Mouse (Mus musculus): Measurements from ENCODE around the gene Mutyh.
A peak's percentile ranks its signal among the peaks of the same experiment; 100 is the strongest.

Gene Mutyh

DNA sequence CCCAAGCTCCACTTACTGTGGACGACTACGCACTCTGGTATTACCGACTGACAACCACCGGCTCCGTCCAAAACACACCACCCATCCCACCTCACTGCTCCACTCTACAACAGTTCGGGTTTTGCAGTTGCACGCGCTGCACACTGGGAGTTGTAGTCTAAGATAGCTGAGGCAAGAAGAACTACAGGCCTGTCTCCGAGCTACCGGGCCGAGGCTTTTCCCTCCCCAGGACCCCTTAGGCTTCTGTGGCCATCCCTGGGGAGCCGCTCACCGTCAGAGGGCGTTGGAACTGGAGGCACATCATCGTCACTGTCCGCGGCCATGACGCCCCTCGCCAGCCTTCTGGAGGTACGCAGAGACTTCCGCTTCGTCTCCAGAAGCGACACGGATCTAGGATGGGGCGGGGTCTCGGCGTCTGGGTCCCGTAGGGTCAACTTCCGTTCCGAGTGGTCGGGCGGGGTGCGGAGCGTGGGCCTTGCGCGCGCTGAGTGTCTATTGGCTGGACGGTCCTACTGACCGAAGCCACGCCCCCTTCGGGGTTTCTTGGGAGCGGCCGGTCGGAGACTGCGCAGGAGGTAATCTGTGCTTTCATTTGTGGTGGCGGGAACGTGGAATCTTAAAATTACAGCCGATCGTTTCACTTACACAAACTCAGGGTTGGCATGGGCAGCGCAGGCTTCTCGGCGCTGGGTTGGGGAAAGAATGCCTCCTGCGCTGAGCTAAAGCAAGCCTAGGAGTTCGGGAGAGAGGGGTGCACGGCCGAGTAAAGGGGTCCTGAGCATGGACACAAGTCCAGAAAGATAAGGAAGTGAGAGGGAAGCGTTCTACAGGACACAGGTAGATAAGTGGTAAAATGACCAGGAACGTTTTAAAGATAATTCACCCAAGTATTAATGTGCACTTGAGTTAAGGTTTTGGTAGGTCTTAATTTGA lies at the start of gene Mutyh, which contains the start of gene Toe1:
Gene Mutyh (plus strand): TSS at position 527 of the 933 bp plus-strand sequence.
Gene Toe1 (minus strand): TSS at position 444 of the 933 bp plus-strand sequence.
- DNase-seq (ENCODE audit: low spot score), result peak; percentile 97

DNA sequence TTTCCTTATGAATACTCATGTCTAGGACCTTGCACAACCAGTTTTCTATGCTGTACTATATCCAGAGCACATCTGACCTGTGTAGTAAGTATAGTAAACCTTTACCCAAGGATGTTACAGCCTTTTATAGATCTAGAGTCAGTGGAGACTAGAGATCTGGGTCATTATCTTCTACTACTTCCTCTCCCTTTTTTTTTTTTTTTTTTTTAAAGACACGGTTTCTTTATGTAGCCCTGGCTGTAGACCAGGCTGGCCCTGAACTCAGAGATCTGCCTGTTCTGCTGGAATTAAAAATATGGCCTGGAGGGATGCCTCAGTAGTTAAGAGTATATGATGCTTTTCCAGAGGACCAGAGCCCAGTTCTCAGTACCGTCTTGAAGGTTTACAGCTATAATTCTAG lies 45.6 kb upstream of the Mutyh start:
- DNase-seq (ENCODE audit: low spot score), result no peak

DNA sequence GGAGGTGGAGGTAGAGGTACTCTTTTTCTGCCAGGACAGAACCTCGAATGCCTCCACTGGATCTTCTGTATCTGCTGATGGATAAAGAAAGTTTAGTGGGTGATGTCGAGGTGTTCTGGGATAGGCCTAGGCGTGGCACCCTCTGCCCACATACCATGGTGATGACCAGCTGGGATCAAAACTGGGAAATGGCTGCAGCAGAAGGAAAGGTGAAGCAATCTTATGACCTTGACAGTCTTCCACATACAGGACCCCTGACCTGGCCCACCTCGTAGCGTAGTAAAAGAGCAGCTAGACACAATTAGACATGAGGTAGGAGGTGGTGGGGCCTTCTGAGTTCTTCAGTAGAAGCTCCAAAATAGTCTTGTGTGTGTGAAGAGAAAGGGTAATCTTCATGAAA lies 43.5 kb upstream of the Mutyh start:
- no peak for DNase-seq (ENCODE audit: low spot score)

DNA sequence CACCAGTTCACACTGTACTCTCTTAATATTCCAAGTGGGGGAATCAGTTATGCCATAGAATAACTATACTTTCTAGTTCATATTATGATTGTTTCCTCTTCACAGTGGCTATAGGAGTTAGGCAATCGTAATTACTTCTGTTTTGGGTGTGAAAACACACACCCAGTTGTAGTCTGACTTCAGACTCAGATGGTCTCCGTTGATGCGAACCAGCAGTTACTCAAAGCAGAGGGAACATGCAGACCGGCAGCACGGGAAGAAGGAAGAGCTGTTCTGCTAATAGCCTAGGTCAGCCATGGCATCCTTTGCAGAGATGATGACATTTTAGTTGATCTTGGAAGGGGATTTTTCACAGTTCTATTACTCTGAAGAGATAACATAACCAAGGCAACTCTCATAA lies 39.0 kb upstream of the Mutyh start:
- no peak for DNase-seq (ENCODE audit: low spot score)

DNA sequence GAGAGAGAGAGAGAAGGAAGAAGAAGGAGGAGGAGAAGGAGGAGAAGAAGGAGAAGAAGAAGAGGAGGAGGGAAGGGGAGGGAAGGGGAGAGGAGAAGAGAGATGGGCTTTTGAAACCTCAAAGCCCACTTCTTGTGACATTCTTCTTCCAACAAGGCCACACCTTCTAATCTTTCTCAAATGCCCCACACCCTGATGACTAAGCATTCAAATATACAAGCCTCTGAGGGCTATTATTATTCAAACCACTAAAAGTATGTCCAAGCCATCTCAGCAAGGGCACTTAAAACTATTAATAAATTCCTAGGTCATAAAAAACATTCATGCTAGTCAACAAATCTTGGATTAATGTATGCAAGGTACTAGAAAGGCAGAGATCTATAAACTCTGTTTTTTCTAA lies 38.5 kb upstream of the Mutyh start:
- DNase-seq (ENCODE audit: low spot score), result no peak

DNA sequence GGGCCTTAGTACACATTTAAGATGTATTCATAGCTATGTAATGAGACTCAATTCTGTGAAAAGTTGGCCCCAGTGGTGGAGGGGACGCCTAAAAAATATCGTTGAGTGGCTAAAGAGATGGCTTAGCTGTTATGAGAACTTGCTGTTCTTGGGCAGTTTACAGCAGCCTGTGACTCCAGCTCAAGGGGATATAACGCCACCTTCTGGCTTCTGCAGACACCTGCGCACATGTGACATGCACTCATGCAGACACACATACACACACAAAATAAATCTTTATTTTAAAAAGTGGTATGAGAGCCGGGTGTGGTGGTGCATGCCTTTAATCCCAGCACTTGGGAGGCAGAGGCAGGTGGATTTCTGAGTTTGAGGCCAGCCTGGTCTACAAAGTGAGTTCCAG lies 31.1 kb upstream of the Mutyh start:
- DNase-seq (ENCODE audit: low spot score), result no peak

DNA sequence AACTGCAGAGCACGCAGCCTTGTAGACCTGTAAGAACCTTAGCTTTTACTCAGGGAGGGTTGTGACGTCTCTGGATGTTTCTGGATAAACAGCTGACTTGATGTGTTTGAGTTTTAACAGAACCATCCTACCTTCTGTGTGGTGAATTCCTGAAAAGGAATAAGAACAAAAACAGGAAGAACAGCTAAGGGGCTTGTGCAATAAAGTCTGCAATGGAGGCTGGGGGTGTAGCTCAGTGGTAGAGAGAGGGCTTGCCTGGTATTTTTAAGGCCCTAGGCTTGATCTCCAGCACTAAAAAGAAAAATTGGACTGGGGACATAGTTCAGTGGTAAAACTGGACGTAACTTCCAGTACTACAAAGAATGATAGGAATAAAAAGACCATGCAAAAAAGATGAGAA lies 30.4 kb upstream of the Mutyh start:
- DNase-seq (ENCODE audit: low spot score), result no peak

DNA sequence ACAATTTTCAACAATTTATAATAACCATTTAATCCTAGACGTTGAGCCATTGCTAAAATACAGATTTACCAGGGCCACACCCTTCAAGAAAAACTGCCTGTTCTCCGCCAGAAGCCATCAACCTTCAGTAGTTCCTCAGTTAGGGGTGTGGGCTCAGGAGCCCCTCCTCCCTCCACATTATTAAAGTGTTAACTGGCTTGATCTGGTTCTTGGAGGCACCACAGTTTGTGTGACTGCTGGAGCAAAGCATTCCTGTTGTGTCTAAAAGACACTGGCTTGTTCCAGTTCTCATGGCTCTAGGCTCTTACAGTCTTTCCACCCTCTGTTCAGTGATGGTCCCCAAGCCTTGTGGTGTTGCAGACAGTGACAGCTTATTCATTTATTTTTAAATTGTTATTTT lies 27.0 kb upstream of the Mutyh start:
- DNase-seq (ENCODE audit: low spot score), result no peak

DNA sequence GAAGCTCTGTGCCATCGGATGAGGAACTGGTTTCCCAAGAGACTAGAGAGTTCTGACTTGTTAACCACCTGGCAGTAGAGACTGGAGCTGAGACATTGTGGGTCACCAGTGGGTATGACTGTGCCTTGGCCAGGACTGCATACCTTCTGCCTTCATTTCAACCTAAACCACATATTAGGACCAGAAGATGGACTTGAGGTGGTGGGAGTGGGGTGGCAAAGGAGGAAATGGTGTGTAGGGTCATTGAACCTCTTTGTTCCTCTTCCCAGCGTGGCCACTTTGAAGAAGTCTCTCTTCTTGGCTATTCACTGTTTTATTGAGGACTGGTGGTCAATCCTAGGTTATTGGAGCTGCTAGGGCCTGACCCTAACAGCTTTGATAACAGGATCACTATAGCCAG lies 26.2 kb upstream of the Mutyh start:
- no peak for DNase-seq (ENCODE audit: low spot score)

DNA sequence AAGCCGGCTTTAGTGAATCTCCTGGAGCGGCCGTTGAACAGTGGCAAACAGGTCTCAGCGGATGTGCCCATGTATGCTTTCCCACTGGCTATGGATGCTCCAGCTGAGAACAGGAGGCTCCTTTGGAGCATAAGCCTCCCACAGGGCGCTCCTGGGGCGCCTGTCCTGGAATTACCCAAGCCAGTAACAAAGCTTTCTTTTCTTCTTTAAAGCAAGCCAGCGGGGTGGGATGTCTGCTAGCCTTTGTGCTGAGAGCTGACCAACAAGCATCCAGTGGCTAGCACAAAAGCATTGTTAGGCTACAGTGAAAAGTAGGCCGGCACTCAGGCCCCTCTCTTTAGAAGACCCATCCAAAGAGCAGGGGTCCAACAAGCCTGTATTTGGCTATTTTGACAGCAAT lies 25.4 kb upstream of the Mutyh start:
- no peak for DNase-seq (ENCODE audit: low spot score)

DNA sequence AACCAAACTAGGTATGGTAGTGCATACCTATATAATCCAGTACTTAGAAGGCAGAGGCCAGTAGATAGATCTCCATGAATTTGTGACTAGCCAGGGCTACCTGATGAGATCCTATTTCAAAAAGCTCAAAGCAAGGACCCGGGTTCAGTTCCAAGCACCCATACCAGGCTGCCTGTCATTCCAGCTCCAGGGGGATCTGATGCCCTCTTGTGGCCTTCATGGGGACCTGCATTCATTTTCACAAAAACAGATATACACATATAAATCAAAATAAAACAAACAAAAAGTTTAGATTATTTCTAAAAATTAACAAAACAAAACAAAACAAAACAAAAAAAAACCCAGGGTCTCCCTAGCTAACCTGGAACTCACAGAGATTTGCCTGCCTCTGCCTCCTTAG lies 20.9 kb upstream of the Mutyh start:
- DNase-seq (ENCODE audit: low spot score), result no peak

DNA sequence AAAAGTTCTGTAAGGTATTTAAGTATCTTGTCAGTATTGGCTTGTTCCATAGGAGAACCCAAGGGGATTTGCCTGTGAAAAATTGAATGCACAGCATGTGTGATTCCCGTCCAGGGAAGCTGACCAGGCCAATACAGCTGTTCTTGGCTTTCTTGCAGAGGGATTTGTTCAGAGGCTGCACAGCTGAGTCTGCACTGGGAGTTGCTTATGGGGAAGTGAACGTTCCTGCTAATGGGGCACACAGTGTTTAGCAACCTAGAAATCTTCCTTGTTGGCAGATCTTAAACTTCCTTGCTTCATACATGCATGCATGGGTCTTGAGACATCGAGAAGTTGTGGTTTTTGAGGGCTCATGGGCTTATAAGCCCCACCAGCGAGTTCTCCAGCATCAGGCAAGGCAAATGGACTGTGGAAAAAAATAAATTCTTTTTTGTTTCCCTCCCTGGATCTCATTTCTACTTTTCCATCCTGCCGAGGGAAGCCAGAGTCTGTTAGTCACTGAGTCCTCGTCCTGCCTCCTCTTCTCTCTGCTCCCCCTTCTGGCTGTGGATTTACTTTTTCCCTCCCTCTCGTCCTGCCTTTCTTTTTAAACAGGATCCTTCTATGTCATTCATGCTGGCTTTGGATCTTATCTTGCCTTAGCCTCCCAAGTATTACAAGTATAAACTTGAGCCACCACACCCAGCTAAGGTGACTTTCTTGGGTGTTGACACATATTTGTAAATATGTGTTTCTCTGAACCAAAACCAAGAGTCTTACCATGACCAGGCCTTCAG lies 19.4 kb upstream of the Mutyh start:
- no peak for DNase-seq (ENCODE audit: low spot score)

DNA sequence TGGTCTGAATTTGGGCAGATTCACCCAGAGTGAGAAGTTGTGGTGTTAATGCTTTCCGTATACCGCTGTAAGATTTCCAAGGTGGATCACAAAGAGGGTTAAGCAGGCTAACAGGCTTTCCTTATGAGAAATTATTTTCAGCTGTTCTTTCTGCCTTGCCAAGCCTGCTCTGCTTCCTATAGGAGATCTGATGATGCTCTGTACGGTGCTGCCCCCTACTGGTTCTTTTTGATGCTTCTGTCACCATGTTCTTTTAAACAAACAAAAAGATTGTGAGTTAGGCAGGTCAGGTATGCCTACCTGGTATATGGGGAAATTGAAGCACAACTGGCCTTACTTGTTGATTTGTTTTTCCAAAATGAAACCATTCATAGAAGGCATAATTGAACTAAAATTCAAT lies 18.6 kb upstream of the Mutyh start:
- peak; percentile 67 for DNase-seq (ENCODE audit: low spot score)

DNA sequence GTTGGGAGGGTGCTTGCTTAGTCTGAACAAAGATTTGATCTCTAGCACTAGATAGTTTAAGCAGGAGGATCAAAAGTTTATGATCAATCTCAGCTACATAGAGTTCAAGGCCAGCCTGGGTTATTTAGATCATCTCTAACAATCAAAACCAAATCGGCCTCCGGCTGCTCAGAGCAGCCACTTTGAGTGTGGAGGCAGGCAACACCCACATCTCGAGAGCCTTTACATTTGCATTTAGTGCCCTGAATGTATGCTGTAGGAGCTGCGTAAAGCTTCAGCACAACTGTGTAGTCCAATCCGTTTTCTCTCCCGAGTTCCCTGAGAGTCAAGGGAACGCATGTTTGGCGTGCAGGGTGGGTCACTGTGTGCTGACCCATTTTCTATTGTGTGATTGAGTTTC lies 15.1 kb upstream of the Mutyh start:
- DNase-seq (ENCODE audit: low spot score), result no peak

DNA sequence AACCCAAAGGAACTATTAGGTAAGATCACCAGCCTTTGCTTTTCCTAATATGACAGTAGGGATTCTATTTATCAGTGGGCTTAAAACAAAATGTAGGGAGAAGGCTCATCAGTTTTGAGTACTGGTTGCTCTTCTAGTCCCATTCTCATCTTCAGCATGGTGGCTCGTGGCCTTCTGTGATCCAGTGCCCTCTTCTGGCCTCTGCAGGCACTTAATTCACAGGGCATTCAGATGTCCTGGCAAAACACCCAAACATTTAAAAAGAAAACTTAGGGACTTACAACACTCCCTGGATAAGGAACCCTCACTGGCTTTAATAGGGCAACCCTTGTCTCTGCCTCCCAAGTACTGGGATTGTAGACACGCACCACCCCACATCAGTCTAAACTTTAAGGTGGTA lies 13.2 kb upstream of the Mutyh start:
- DNase-seq (ENCODE audit: low spot score), result no peak

DNA sequence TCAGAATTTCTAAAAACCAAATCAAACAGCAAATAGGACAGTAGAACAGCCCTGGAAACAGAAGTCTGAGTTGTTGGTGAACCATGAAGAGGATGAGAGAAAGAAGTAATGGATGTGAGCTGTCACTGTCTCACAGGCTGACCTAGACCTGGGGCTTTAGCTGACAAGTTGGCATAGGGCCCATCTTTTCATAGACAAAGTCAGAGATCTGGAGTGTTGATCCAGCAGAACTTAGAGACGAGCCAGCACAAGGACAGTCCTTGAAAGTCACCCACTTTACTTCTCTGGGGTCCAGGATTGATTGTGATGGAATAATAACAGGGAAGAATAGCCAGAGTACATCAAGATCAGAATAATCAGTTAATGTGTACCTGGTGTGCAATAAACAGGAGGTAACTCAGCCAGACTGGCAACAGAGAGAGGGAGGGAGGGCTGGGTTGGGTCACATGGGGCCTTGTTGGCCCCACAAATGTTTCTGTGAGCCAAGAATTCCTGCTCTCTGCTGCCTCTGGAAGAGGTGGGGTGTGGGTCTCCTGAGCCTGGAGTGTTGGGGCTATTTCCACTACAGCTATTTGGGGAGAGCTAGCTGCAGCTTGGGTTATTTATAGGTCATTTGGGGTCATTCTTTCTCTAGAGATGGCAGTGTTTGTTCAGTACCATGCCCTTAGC lies 10.9 kb upstream of the Mutyh start:
- DNase-seq (ENCODE audit: low spot score), result no peak

DNA sequence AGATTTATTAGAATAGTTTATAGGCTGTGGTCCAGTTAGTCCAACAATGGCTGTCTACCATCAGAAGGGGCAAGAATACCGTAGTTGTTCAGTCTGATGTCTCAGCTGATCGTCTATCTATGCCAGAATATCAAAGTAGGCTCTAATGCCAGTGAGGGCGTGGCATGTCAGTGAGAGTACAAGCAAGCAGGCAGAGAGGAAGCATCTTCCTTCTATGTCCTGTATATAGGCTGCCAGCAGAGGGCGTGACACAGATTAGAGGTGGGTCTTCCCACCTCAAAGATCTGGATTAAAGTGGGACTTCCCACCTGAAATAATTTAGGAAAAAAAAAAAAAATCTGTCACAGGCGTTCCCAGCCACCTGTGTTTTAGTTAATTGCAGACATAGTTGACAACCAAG lies 7.6 kb upstream of the Mutyh start:
- DNase-seq (ENCODE audit: low spot score), result no peak

DNA sequence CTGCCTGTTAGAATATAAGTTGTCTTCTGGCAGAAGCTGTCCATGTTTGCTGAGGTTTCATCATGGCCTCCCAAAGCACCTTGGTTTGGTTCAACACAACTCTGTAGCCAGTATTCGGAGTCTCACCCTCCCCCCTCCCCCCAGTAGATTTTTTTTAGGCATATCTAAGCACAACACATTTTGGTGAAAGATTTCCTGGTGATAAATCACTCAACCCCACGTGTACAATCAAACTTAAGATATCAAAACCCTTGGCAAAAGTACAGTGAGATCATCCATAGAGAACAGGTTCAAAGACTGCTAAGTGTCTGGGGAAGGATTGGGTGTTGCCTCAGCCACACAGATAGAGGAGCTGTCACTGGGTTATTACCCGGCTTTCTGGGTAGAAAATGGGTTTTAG lies 3.5 kb downstream of the Mutyh start:
- DNase-seq (ENCODE audit: low spot score), result no peak

DNA sequence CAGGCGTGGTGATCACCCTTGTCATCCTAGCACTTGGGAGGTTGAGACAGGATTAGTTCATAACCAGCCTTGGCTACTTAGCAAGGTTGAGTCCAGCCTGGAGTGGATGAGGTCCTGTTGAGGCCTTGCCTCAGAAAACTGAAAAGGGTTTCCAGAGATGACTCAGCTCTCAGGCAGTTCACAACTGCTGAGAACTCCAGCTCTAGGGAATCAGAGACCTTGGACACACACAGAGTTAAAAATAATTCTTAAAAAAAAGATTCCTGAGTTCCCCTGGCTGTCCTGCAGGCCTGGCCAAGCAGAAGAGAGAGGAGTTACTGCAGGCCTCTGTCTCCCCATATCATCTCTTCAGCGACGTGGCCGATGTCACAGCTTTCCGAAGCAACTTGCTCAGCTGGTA lies 7.8 kb downstream of the Mutyh start:
- no peak for DNase-seq (ENCODE audit: low spot score)

DNA sequence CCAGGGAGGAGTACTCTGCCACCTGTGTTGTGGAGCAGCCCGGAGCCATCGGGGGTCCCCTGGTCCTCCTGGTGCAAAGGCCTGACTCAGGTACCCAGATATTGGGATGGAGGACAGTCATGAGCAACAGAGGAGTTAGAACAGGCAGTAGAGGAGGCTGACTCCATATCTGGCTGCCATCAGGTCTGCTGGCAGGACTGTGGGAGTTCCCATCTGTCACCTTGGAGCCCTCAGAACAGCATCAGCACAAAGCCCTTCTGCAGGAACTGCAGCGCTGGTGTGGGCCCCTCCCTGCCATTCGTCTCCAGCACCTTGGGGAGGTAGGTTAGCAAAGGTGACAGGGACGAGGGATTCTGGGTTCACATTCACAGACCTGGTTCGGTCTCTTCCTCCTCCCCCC lies 10.0 kb downstream of the Mutyh start:
- DNase-seq (ENCODE audit: low spot score), result no peak

DNA sequence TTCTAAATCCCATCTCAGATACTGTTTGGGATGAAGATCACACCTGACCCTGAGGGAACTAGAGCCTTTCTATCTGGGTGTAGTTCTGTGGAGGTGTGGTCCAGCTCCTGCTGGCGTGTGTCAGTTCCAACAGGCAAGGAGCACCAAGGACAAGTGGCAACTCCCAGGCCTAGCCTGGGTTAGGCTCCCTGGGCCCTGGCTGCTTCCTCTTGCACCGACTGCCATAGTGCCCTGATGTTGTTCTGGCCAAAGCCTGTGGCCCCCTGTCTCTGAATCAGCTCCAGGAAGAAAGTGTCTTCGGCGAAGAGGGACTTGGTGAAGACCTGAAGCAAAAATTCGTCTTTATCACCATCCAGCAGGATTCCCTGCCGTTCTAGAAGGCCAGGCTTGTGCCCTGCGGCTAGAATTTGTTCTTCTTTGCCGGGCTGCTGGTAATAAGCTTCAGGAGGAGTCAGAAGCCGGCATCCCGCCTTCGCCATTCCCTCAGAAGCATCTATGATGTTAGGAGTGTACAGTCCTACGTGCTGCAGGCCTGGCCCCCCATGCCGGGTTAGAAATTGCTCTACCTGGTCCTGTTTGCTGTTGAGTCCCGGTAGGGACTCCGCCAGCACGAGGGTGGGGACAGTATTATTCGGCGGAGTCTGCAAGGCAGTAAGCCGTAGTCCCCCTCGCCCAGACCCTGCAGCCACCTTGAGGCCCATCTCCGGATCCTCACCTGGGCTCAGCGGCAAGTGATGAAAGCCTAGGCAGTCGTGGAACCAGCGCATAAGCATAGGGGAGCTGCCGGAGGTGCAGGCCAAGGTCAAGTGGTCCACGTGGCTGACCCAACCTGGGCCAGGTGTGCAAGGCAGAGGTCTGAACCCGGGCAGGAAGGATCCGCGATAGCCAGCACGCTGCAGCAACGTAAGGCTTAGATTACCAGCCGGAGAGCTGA lies 12.7 kb downstream of the Mutyh start:
- peak; percentile 41 for DNase-seq (ENCODE audit: low spot score)
